Mouse (Mus musculus) intestine, postnatal 0 days (tissue): ENCODE results near the gene Pip5k1b. TPM values are rescaled to one million over a fixed set of nuclear protein-coding genes. Genes with fewer than 3 reads are reported as not detected.
A peak's percentile ranks its signal among the peaks of the same experiment; 100 is the strongest.

Experiments used
- ATAC-seq: fragments of 200-750 bp; cut with Nextera tagmentation; 2 replicates; pipeline ENCODE4 v1.8.0; 2017; ENCODE audit warnings: mild to moderate bottlenecking, moderate TSS enrichment, moderate library complexity
- H3K27ac ChIP-seq: fragments of 300-500 bp; sonication (generic); 2 replicates; pipeline ENCODE4 v1.5.1; 2014; ENCODE audit warnings: mild to moderate bottlenecking, low read depth, low read length, moderate library complexity
- H3K27me3 ChIP-seq: fragments of 300-500 bp; sonication (generic); replicated peaks from 2 replicates; pipeline ENCODE4 v1.6.1; 2014; ENCODE audit warnings: low read length, mixed read lengths; ENCODE audit not compliant: control insufficient read depth, insufficient read depth
- H3K36me3 ChIP-seq: fragments of 300-500 bp; sonication (generic); 2 replicates; pipeline ENCODE4 v1.6.1; 2014; ENCODE audit warnings: mild to moderate bottlenecking, moderate library complexity; ENCODE audit not compliant: control insufficient read depth, insufficient read depth
- H3K4me1 ChIP-seq: fragments of 300-500 bp; sonication (generic); replicated peaks from 2 replicates; pipeline ENCODE4 v1.6.1; 2014; ENCODE audit warnings: antibody characterized with exemption, low read length, mixed read lengths; ENCODE audit not compliant: control insufficient read depth, insufficient read depth
- H3K4me2 ChIP-seq: fragments of 300-500 bp; sonication (generic); replicated peaks from 2 replicates; pipeline ENCODE4 v1.6.1; 2014; ENCODE audit warnings: low read depth, mild to moderate bottlenecking, moderate library complexity
- H3K4me3 ChIP-seq: fragments of 300-500 bp; sonication (generic); 2 replicates; pipeline ENCODE4 v1.5.1; 2014; ENCODE audit warnings: low read depth, low read length
- H3K9ac ChIP-seq: fragments of 300-500 bp; sonication (generic); 2 replicates; pipeline ENCODE4 v1.6.1; 2014; ENCODE audit warnings: mild to moderate bottlenecking, low read depth, low read length
- H3K9me3 ChIP-seq: fragments of 300-500 bp; sonication (generic); 2 replicates; pipeline ENCODE4 v1.6.1; 2016; ENCODE audit warnings: mixed run types; ENCODE audit not compliant: control insufficient read depth
- CTCF ChIP-seq: sonication (generic); IDR thresholded peaks from 2 replicates; pipeline ENCODE4 v1.5.1; 2016; ENCODE audit warnings: low read depth, mild to moderate bottlenecking, control low read depth, antibody characterized with exemption, moderate library complexity
- WGBS: fragments of 180-500 bp; shearing (Covaris S2); extraction: QIAGEN DNeasy Blood & Tissue Kit; methylation state at CpG from one replicate; pipeline ENCODE4 v1.1.7; 2014; 5-methylcytosine and 5-hydroxymethylcytosine counted together
- polyA plus RNA-seq: library from polyadenylated mRNA; unstranded; fragments of >200 nt; fragmentation: Nextera tagmentation; extraction: Ambion mirVana; gene quantifications from 2 replicates; pipeline ENCODE4 v1.2.1, GENCODE M21; 2015

Pip5k1b gene
- polyA plus RNA-seq, 1 experiment from 2014 or later = 29.4 TPM

- no peak for ATAC-seq
- WGBS = 61% methylated on average over 4 of the region's 4 CpGs
Measured at GRCm38 (mm10) chr19:24284187-24284586, 271.5 kb downstream of the Pip5k1b start.

GRCm38 (mm10) chr19:24281288-24281980 is 274.2 kb downstream of the Pip5k1b start:
- Histone ChIP-seq H3K36me3 (no peaks in the 10 kb centered on the region), H3K4me3 (no peak overlapping the region), H3K9me3 (no peaks in the 10 kb centered on the region), H3K4me1 (no peaks in the 10 kb centered on the region), H3K27ac (no peak overlapping the region), H3K4me2 (peak overlapping the region; percentile 95; the same call in 1 of the 2 replicates), H3K9ac (no peak overlapping the region), H3K27me3 (no peaks in the 10 kb centered on the region)
- ATAC-seq = no peak
- 57% methylated on average over 7 of the region's 7 CpGs for WGBS
- TF ChIP-seq CTCF = no peak

More at GRCm38 (mm10) chr19:24284187-24284586, 271.5 kb downstream of the Pip5k1b start:
- Histone ChIP-seq H3K4me3 (no peak overlapping the region), H3K27me3 (no peaks in the 10 kb centered on the region), H3K27ac (no peak overlapping the region), H3K4me1 (no peaks in the 10 kb centered on the region), H3K9me3 (no peaks in the 10 kb centered on the region), H3K4me2 (no peak overlapping the region), H3K36me3 (no peaks in the 10 kb centered on the region), H3K9ac (no peak overlapping the region)
- peak; percentile 93 for TF ChIP-seq CTCF

- no peaks in the 10 kb centered on the region for H3K4me1 ChIP-seq
- ATAC-seq = peak; percentile 71
- H3K27me3 ChIP-seq = no peaks in the 10 kb centered on the region
- WGBS = under 1% methylated on average over 13 of the region's 22 CpGs
- no peak for TF ChIP-seq CTCF
- H3K4me2 ChIP-seq = peak within 1 kb of the TSS; percentile 95
- no peaks in the 10 kb centered on the region for H3K9me3 ChIP-seq
- peak within 1 kb of the TSS; percentile 60 for H3K27ac ChIP-seq
- H3K4me3 ChIP-seq = peak within 1 kb of the TSS; percentile 69
- H3K9ac ChIP-seq = peak within 1 kb of the TSS; percentile 58
- no peaks in the 10 kb centered on the region for H3K36me3 ChIP-seq
Measured at GRCm38 (mm10) chr19:24280601-24281228, 275.0 kb downstream of the Pip5k1b start, which contains the start of gene Fxn. TSS of gene Fxn (minus strand) at chr19:24280605.

GRCm38 (mm10) chr19:24279706-24280600 is 275.7 kb downstream of the Pip5k1b start:
- ATAC-seq = peak; percentile 87
- TF ChIP-seq CTCF = peak; percentile 72
- H3K4me3 ChIP-seq = peak overlapping the region; percentile 69
- no peaks in the 10 kb centered on the region for H3K9me3 ChIP-seq
- H3K27me3 ChIP-seq = no peaks in the 10 kb centered on the region
- H3K27ac ChIP-seq = peak overlapping the region; percentile 60
- no peaks in the 10 kb centered on the region for H3K36me3 ChIP-seq
- H3K9ac ChIP-seq = peak overlapping the region; percentile 58
- under 1% methylated on average over 73 of the region's 78 CpGs for WGBS
- no peaks in the 10 kb centered on the region for H3K4me1 ChIP-seq
- peak overlapping the region; percentile 95 for H3K4me2 ChIP-seq

GRCm38 (mm10) chr19:24278859-24279258 is 276.8 kb downstream of the Pip5k1b start:
- ATAC-seq = no peak
- Histone ChIP-seq H3K4me2 (peak overlapping the region; percentile 95), H3K27ac (no peak overlapping the region), H3K9ac (no peak overlapping the region), H3K4me1 (no peaks in the 10 kb centered on the region), H3K27me3 (no peaks in the 10 kb centered on the region), H3K9me3 (no peaks in the 10 kb centered on the region), H3K4me3 (no peak overlapping the region), H3K36me3 (no peaks in the 10 kb centered on the region; the same call in 1 of the 2 replicates)
- no peak for TF ChIP-seq CTCF
- WGBS = 82% methylated on average over 15 of the region's 15 CpGs

- H3K9me3 ChIP-seq = no peaks in the 10 kb centered on the region
- 64% methylated on average over 3 of the region's 3 CpGs for WGBS
- H3K4me1 ChIP-seq = no peaks in the 10 kb centered on the region
- H3K27me3 ChIP-seq = no peaks in the 10 kb centered on the region
- H3K27ac ChIP-seq = no peak overlapping the region
- no peak for TF ChIP-seq CTCF
- H3K36me3 ChIP-seq = no peaks in the 10 kb centered on the region; the same call in 1 of the 2 replicates
- H3K9ac ChIP-seq = no peak overlapping the region
- no peak for ATAC-seq
- H3K4me2 ChIP-seq = no peak overlapping the region
- H3K4me3 ChIP-seq = no peak overlapping the region
Measured at GRCm38 (mm10) chr19:24274281-24274680, 281.4 kb downstream of the Pip5k1b start.
